Mouse (Mus musculus): ENCODE results near the gene Utp4. TPM values are rescaled to one million over a fixed set of nuclear protein-coding genes. Genes with fewer than 3 reads are reported as not detected.

The Utp4 gene
- 90.3 and 93.0 TPM in 2 replicates for polyA plus RNA-seq (2014; fragmentation: Nextera tagmentation; extraction: Ambion mirVana)

DNA sequence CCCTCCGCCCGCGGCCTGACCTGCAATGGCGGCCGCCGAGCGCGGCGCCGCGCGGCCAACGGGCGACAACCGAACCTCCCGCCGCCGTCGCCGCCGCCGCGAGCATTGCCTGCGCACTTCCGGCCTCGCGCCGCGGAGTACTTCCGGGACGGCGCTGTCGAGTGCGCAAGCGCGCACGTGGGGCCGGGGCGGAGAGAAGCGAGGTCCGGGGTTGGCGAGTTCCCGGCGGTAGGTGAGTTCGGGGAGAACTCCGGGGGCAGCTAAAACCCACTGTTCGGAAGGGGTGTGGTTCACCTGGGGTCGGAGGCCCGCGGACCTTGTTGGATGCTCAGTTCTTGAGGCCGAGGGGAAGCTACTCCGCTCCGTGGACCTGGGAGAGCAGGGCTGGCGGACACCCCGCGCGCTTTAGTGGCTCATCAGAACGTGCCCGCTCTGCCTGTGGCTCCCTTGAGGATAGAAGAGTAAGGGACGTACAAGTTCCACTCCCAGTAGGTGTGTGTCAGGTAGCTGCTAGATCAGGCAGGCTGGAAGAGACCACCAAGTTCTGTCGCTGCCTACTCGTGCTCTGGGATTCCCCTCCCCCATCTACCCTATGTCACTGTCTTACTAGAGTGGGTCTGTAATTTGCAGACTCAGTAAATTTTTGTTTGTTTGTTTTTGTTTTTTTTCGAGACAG is at the start of gene Utp4:
Gene Utp4, plus strand, starts transcription at position 156 of the 676 bp plus-strand sequence.
- Histone ChIP-seq H3K27me3 (ENCODE audit: control insufficient read depth, insufficient read depth, low read length) (no peaks in the 10 kb centered on the region), H3K27ac (replicated peaks; ENCODE audit: low read depth, low read length) (peak within 1 kb of the TSS; percentile 94), H3K4me2 (ENCODE audit: low read depth, low read length) (peak within 1 kb of the TSS; percentile 65), H3K9me3 (replicated peaks; ENCODE audit: control insufficient read depth, low read length) (no peaks in the 10 kb centered on the region), H3K4me3 (ENCODE audit: low read depth, low read length) (peak within 1 kb of the TSS; percentile 84), H3K9ac (replicated peaks; ENCODE audit: low read length) (peak within 1 kb of the TSS; percentile 97), H3K36me3 (replicated peaks; ENCODE audit: control insufficient read depth, insufficient read depth, low read depth, low read length) (no peaks in the 10 kb centered on the region; the same call in 1 of the 2 replicates), H3K4me1 (ENCODE audit: control insufficient read depth, insufficient read depth, low read length) (no peaks in the 10 kb centered on the region)
- DNase-seq (ENCODE audit: low spot score) (peak; percentile 90), ATAC-seq (replicated peaks; ENCODE audit: insufficient number of reproducible peaks, low FRiP score, low TSS enrichment, low read depth) (peak; percentile 90)
- WGBS: under 1% methylated on average over 62 of the region's 63 CpGs

DNA sequence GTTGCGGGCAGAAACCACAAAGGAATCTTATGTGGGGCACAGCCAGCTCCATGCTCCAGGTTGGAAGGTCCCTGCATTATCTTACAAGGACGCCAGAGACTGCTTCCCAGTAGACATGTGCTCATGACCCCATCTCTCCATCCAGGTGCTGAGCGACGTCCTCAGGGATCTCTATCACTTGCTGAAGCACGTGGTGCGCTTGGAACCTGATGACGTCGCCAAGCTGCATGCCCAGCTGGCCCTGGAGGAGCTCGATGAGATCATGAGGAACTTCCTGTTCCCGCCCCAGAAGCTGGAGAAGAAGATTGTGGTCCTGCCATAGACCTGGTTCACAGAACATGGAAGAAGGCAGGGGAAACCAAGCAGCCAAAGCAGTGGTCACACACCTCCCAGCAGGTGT is 43.4 kb upstream of the Utp4 start:
- no peaks in the 10 kb centered on the region for H3K36me3 ChIP-seq (replicated peaks; ENCODE audit: control insufficient read depth, insufficient read depth, low read depth, low read length)

GRCm38 (mm10) chr8:106854534-106855241 is 38.7 kb upstream of the Utp4 start:
- Histone ChIP-seq H3K27ac (replicated peaks; ENCODE audit: low read depth, low read length) (no peak overlapping the region), H3K36me3 (replicated peaks; ENCODE audit: control insufficient read depth, insufficient read depth, low read depth, low read length) (no peaks in the 10 kb centered on the region), H3K4me2 (ENCODE audit: low read depth, low read length) (no peak overlapping the region), H3K9me3 (replicated peaks; ENCODE audit: control insufficient read depth, low read length) (no peaks in the 10 kb centered on the region), H3K4me3 (ENCODE audit: low read depth, low read length) (no peak overlapping the region), H3K4me1 (ENCODE audit: control insufficient read depth, insufficient read depth, low read length) (no peaks in the 10 kb centered on the region; the same call in 1 of the 2 replicates), H3K27me3 (ENCODE audit: control insufficient read depth, insufficient read depth, low read length) (no peaks in the 10 kb centered on the region), H3K9ac (replicated peaks; ENCODE audit: low read length) (no peak overlapping the region)
- 51% methylated on average over 8 of the region's 8 CpGs for WGBS
- DNase-seq (ENCODE audit: low spot score) (no peak), ATAC-seq (replicated peaks; ENCODE audit: insufficient number of reproducible peaks, low FRiP score, low TSS enrichment, low read depth) (peak; percentile 48; the same call in 1 of the 2 replicates)

More for the DNA sequence above, 43.4 kb upstream of the Utp4 start:
- ATAC-seq (replicated peaks; ENCODE audit: insufficient number of reproducible peaks, low FRiP score, low TSS enrichment, low read depth) (no peak), DNase-seq (ENCODE audit: low spot score) (no peak)
- 89% methylated on average over 10 of the region's 10 CpGs for WGBS
- H3K4me1 ChIP-seq (ENCODE audit: control insufficient read depth, insufficient read depth, low read length): no peaks in the 10 kb centered on the region; the same call in 1 of the 2 replicates
- no peak overlapping the region for H3K4me2 ChIP-seq (ENCODE audit: low read depth, low read length)
- H3K27me3 ChIP-seq (ENCODE audit: control insufficient read depth, insufficient read depth, low read length): no peaks in the 10 kb centered on the region
- no peak overlapping the region for H3K27ac ChIP-seq (replicated peaks; ENCODE audit: low read depth, low read length)
- H3K4me3 ChIP-seq (ENCODE audit: low read depth, low read length): no peak overlapping the region
- no peak overlapping the region for H3K9ac ChIP-seq (replicated peaks; ENCODE audit: low read length)
- no peaks in the 10 kb centered on the region for H3K9me3 ChIP-seq (replicated peaks; ENCODE audit: control insufficient read depth, low read length)

DNA sequence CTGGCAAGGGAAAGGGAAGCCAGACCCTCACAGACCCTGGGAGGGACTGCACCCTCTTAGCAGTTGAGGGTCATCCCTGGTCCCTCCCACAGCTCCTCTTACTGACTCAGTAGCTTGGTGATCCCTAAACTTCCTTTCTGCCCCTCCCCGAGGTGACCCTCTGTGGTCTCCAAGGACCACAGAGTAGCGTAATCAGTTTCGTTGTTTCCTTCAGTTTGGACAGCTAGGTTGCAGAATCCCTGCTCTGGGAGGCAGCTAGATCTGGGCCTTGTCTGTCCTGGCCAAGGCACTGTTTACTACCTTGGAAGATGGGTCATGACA is 38.2 kb upstream of the Utp4 start:
- ATAC-seq (replicated peaks; ENCODE audit: insufficient number of reproducible peaks, low FRiP score, low TSS enrichment, low read depth): no peak
- H3K27ac ChIP-seq (replicated peaks; ENCODE audit: low read depth, low read length): no peak overlapping the region

GRCm38 (mm10) chr8:106862845-106863244 is 30.6 kb upstream of the Utp4 start:
- no peaks in the 10 kb centered on the region; the same call in 1 of the 2 replicates for H3K27me3 ChIP-seq (ENCODE audit: control insufficient read depth, insufficient read depth, low read length)
- no peaks in the 10 kb centered on the region for H3K36me3 ChIP-seq (replicated peaks; ENCODE audit: control insufficient read depth, insufficient read depth, low read depth, low read length)
- WGBS: 86% methylated on average over 10 of the region's 10 CpGs
- ATAC-seq (replicated peaks; ENCODE audit: insufficient number of reproducible peaks, low FRiP score, low TSS enrichment, low read depth) (no peak), DNase-seq (ENCODE audit: low spot score) (no peak)
- H3K4me2 ChIP-seq (ENCODE audit: low read depth, low read length): no peak overlapping the region
- no peak overlapping the region for H3K27ac ChIP-seq (replicated peaks; ENCODE audit: low read depth, low read length)
- H3K9ac ChIP-seq (replicated peaks; ENCODE audit: low read length): no peak overlapping the region
- no peaks in the 10 kb centered on the region for H3K9me3 ChIP-seq (replicated peaks; ENCODE audit: control insufficient read depth, low read length)
- H3K4me1 ChIP-seq (ENCODE audit: control insufficient read depth, insufficient read depth, low read length): no peaks in the 10 kb centered on the region; the same call in 1 of the 2 replicates
- H3K4me3 ChIP-seq (ENCODE audit: low read depth, low read length): no peak overlapping the region

More for the DNA sequence above, 38.2 kb upstream of the Utp4 start:
- no peak for DNase-seq (ENCODE audit: low spot score)
- 65% methylated on average over 3 of the region's 3 CpGs for WGBS
- no peak overlapping the region for H3K4me2 ChIP-seq (ENCODE audit: low read depth, low read length)
- no peaks in the 10 kb centered on the region for H3K9me3 ChIP-seq (replicated peaks; ENCODE audit: control insufficient read depth, low read length)
- no peak overlapping the region for H3K9ac ChIP-seq (replicated peaks; ENCODE audit: low read length)
- H3K4me3 ChIP-seq (ENCODE audit: low read depth, low read length): no peak overlapping the region
- no peaks in the 10 kb centered on the region for H3K27me3 ChIP-seq (ENCODE audit: control insufficient read depth, insufficient read depth, low read length)
- no peaks in the 10 kb centered on the region for H3K36me3 ChIP-seq (replicated peaks; ENCODE audit: control insufficient read depth, insufficient read depth, low read depth, low read length)
- no peaks in the 10 kb centered on the region; the same call in 1 of the 2 replicates for H3K4me1 ChIP-seq (ENCODE audit: control insufficient read depth, insufficient read depth, low read length)

DNA sequence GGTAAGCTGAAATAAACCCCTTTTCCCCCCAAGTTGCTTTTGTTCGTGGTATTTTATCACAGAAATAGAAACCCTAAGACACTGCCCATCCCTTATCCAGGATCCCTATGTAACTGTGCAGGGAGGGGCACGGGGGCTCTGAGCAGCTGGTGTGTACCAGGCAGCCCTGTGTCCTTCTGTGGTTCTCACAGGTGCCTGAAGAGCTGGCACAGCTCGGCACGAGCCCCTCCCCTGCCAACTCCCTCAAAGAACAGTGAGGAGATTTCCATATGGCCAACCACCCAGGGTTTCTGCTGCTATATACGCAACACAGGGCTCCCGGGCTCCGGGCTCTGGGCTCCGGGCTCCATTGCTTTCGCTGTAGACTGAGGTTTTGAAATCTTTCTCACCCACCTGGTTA is 28.1 kb upstream of the Utp4 start:
- H3K4me2 ChIP-seq (ENCODE audit: low read depth, low read length): no peak overlapping the region
- no peaks in the 10 kb centered on the region; the same call in none of the 2 replicates for H3K4me1 ChIP-seq (ENCODE audit: control insufficient read depth, insufficient read depth, low read length)
- H3K9ac ChIP-seq (replicated peaks; ENCODE audit: low read length): no peak overlapping the region
- DNase-seq (ENCODE audit: low spot score) (no peak), ATAC-seq (replicated peaks; ENCODE audit: insufficient number of reproducible peaks, low FRiP score, low TSS enrichment, low read depth) (no peak)
- WGBS: 79% methylated on average over 9 of the region's 9 CpGs
- no peaks in the 10 kb centered on the region for H3K9me3 ChIP-seq (replicated peaks; ENCODE audit: control insufficient read depth, low read length)
- no peak overlapping the region for H3K4me3 ChIP-seq (ENCODE audit: low read depth, low read length)
- H3K27ac ChIP-seq (replicated peaks; ENCODE audit: low read depth, low read length): no peak overlapping the region
- peaks cover 5% of the 10 kb centered on the region for H3K27me3 ChIP-seq (ENCODE audit: control insufficient read depth, insufficient read depth, low read length)
- no peaks in the 10 kb centered on the region for H3K36me3 ChIP-seq (replicated peaks; ENCODE audit: control insufficient read depth, insufficient read depth, low read depth, low read length)

DNA sequence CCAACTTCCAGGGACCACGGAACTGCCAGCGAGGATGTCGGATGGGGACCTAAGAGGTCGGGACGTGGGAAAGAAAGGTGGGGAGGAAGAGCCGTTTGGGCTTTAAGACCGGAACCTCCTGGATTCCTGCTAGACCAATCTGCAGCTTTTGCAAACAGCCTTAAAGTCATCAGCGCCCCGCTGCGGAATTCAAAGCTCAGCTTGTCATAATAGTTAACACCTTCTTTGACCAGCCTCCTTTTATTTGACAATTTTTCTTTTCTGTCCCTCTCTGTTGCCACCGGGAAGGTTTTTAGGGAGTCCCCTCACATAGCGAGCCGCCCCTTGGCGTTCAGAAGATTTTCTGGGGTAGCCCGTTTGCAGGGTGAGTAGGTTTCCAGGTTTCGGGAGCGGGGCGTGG is 23.4 kb upstream of the Utp4 start, which contains the start of gene Has3:
Gene Has3, plus strand, starts transcription at position 192 of the 400 bp plus-strand sequence.
- H3K27ac ChIP-seq (replicated peaks; ENCODE audit: low read depth, low read length): no peak within 1 kb of the TSS
- under 1% methylated on average over 18 of the region's 18 CpGs for WGBS
- peak within 1 kb of the TSS; percentile 46 for H3K4me3 ChIP-seq (ENCODE audit: low read depth, low read length)
- H3K27me3 ChIP-seq (ENCODE audit: control insufficient read depth, insufficient read depth, low read length): peaks cover 12% of the 10 kb centered on the region
- peak within 1 kb of the TSS; percentile 95 for H3K4me2 ChIP-seq (ENCODE audit: low read depth, low read length)
- H3K36me3 ChIP-seq (replicated peaks; ENCODE audit: control insufficient read depth, insufficient read depth, low read depth, low read length): no peaks in the 10 kb centered on the region
- DNase-seq (ENCODE audit: low spot score) (peak; percentile 49), ATAC-seq (replicated peaks; ENCODE audit: insufficient number of reproducible peaks, low FRiP score, low TSS enrichment, low read depth) (no peak)
- no peaks in the 10 kb centered on the region for H3K9me3 ChIP-seq (replicated peaks; ENCODE audit: control insufficient read depth, low read length)
- H3K9ac ChIP-seq (replicated peaks; ENCODE audit: low read length): peak within 1 kb of the TSS; percentile 47
- peaks cover 9% of the 10 kb centered on the region for H3K4me1 ChIP-seq (ENCODE audit: control insufficient read depth, insufficient read depth, low read length)
